Mouse (Mus musculus) liver, adult 2 months (tissue): ENCODE data around the gene Cckbr. TPM values are rescaled to one million over a fixed set of nuclear protein-coding genes. Genes with fewer than 3 reads are reported as not detected.

Experiments
- DNase-seq: peaks from one replicate; pipeline ENCODE4 v3.0.0-alpha.2; 2011; ENCODE audit warnings: low read depth, low spot score; ENCODE audit errors: extremely low read depth
- H3K27ac ChIP-seq: fragments of 200-500 bp; replicated peaks from 2 replicates; pipeline ENCODE4 v1.5.1; 2012; ENCODE audit warnings: low read depth, mild to moderate bottlenecking, control low read depth, inconsistent platforms, low read length; ENCODE audit not compliant: insufficient read depth
- H3K27me3 ChIP-seq: fragments of 200-500 bp; 2 replicates; pipeline ENCODE4 v1.6.1; 2012; ENCODE audit warnings: mild to moderate bottlenecking, moderate library complexity, low read length, inconsistent platforms; ENCODE audit not compliant: control insufficient read depth, insufficient read depth
- H3K36me3 ChIP-seq: fragments of 200-500 bp; 2 replicates; pipeline ENCODE4 v1.6.1; 2012; ENCODE audit warnings: low read length, inconsistent platforms; ENCODE audit not compliant: control insufficient read depth, insufficient read depth
- H3K4me1 ChIP-seq: fragments of 200-500 bp; 2 replicates; pipeline ENCODE4 v1.6.1; 2011; ENCODE audit warnings: low read length; ENCODE audit not compliant: control insufficient read depth, insufficient read depth
- H3K4me3 ChIP-seq: fragments of 200-500 bp; 2 replicates; pipeline ENCODE4 v1.5.1; 2011; ENCODE audit warnings: low read depth, mild to moderate bottlenecking, control low read depth, low read length, moderate library complexity; ENCODE audit not compliant: insufficient read depth
- H3K79me2 ChIP-seq: fragments of 200-500 bp; 2 replicates; pipeline ENCODE4 v1.6.1; 2012; ENCODE audit warnings: inconsistent platforms, mild to moderate bottlenecking, low read length, moderate library complexity; ENCODE audit not compliant: control insufficient read depth, insufficient read depth
- H3K9ac ChIP-seq: fragments of 200-500 bp; 2 replicates; pipeline ENCODE4 v1.6.1; 2012; ENCODE audit warnings: low read depth, mild to moderate bottlenecking, control low read depth, inconsistent platforms, low read length
- CTCF ChIP-seq: fragments of 200-500 bp; IDR thresholded peaks from 2 replicates; pipeline ENCODE4 v1.5.1; 2011; ENCODE audit warnings: low read depth, low read length, control low read depth
- POLR2A ChIP-seq: fragments of 200-500 bp; IDR thresholded peaks from 2 replicates; pipeline ENCODE4 v1.6.1; 2011; ENCODE audit warnings: low read length, control low read depth; ENCODE audit not compliant: insufficient read depth; ENCODE audit errors: extremely low read depth
- WGBS: fragments of 180-500 bp; shearing (Covaris S2); methylation state at CpG from one replicate; pipeline ENCODE4 v1.1.7; 2018; 5-methylcytosine and 5-hydroxymethylcytosine counted together
- polyA plus RNA-seq: library from polyadenylated mRNA; depleted of rRNA; stranded (reverse); fragments of >200 nt; gene quantifications from 2 replicates; pipeline ENCODE4 v1.2.3, GENCODE M21; 2012
- total RNA-seq: library from RNA; depleted of rRNA; stranded (reverse); fragments of >200 nt; gene quantifications from 2 replicates; pipeline ENCODE4 v1.2.3, GENCODE M21; 2014

Gene Cckbr
- total and polyA plus RNA-seq, 2 experiments: not detected

GRCm38 (mm10) chr7:105426051-105426450 is 520 bp downstream of the Cckbr start:
- Histone ChIP-seq H3K9ac (no peak overlapping the region), H3K79me2 (no peaks in the 10 kb centered on the region), H3K4me1 (no peaks in the 10 kb centered on the region), H3K27ac (no peak overlapping the region), H3K36me3 (no peaks in the 10 kb centered on the region), H3K4me3 (no peak overlapping the region), H3K27me3 (peaks cover 9% of the 10 kb centered on the region)
- DNase-seq: no peak
- 1% methylated on average over 11 of the region's 11 CpGs for WGBS
- TF ChIP-seq CTCF (no peak), POLR2A (no peak)

DNA sequence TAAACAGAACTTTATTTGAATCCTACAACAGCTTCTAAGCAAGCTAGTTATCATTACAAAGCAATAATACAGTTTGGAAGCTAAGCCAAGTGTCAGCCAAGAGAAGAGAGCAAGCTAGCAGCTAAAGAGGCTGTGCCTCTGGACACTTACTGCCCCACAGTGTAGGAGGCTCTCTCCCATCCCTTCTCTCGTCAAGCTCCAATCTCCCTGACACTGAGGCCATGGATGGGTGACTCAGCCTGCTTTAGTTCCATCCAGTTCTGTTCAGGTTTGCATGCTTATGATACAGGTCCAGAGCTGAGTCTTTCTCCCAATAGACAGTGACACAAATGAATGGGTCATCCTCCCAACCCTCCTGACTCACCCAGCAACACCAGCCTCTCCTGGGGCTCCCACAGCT is 6.5 kb downstream of the Cckbr start:
- DNase-seq: no peak
- no peak overlapping the region for H3K27ac ChIP-seq
- H3K4me3 ChIP-seq: no peak overlapping the region
- no peak overlapping the region for H3K9ac ChIP-seq
- H3K36me3 ChIP-seq: no peaks in the 10 kb centered on the region
- WGBS: 31% methylated on average over 1 of the region's 1 CpGs
- H3K79me2 ChIP-seq: no peaks in the 10 kb centered on the region
- no peaks in the 10 kb centered on the region for H3K27me3 ChIP-seq
- TF ChIP-seq POLR2A (no peak), CTCF (no peak)
- no peaks in the 10 kb centered on the region for H3K4me1 ChIP-seq

GRCm38 (mm10) chr7:105433859-105434258 is 8.3 kb downstream of the Cckbr start:
- Histone ChIP-seq H3K36me3 (no peaks in the 10 kb centered on the region), H3K9ac (no peak overlapping the region), H3K27me3 (no peaks in the 10 kb centered on the region), H3K4me3 (no peak overlapping the region), H3K27ac (no peak overlapping the region), H3K4me1 (no peaks in the 10 kb centered on the region), H3K79me2 (no peaks in the 10 kb centered on the region)
- no peak for DNase-seq
- WGBS: 83% methylated on average over 17 of the region's 17 CpGs
- TF ChIP-seq POLR2A (no peak), CTCF (no peak)

GRCm38 (mm10) chr7:105434798-105435197 is 9.3 kb downstream of the Cckbr start:
- no peak for DNase-seq
- Histone ChIP-seq H3K36me3 (no peaks in the 10 kb centered on the region), H3K4me1 (no peaks in the 10 kb centered on the region), H3K27me3 (no peaks in the 10 kb centered on the region), H3K4me3 (no peak overlapping the region), H3K79me2 (no peaks in the 10 kb centered on the region), H3K9ac (no peak overlapping the region), H3K27ac (no peak overlapping the region)
- 75% methylated on average over 22 of the region's 22 CpGs for WGBS
- TF ChIP-seq CTCF (no peak), POLR2A (no peak)

DNA sequence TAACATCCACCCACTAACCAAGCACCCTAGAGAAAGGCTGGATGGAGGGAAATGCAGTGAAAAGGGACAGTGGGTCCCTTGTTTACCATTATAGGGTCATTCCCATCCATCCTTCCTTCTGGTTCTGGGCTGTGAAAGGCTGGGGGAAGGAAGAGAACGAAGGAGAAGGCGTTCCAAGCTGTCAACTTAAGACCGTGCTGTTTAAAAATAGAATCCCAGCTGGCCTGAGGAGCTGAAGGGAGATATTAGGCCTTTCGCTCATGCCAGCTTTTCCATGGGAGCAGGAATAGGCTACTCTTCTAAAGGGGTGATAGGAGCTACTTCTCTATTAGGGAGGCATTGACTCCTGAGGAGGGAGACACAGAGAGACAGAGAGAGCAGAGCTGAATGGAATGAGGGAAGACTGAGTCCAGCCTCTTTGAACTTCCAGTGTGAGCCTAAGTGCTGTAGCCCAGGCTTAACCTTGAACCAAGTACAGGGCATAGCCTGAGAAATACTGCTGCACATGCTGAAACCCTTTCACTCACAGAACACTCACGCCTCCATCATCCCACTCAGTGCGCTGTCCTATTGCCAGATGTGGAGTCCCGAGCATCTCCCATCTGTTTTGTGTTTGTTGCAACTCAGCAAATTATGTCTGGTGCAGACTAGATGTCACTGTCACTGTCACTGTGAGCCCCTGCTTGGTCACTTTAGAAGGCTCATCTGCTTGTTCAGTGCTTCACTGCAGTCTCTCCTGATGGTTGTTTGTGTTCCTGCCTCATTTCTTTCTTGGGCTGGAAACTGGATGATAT is 12.6 kb downstream of the Cckbr start:
- H3K4me1 ChIP-seq: no peaks in the 10 kb centered on the region
- 80% methylated on average over 7 of the region's 7 CpGs for WGBS
- H3K9ac ChIP-seq: no peak overlapping the region
- no peaks in the 10 kb centered on the region for H3K27me3 ChIP-seq
- H3K27ac ChIP-seq: no peak overlapping the region
- H3K4me3 ChIP-seq: no peak overlapping the region
- DNase-seq: no peak
- H3K79me2 ChIP-seq: no peaks in the 10 kb centered on the region
- TF ChIP-seq POLR2A (no peak), CTCF (no peak)
- no peaks in the 10 kb centered on the region for H3K36me3 ChIP-seq

- no peaks in the 10 kb centered on the region for H3K79me2 ChIP-seq
- TF ChIP-seq CTCF (no peak), POLR2A (no peak)
- H3K27ac ChIP-seq: no peak overlapping the region
- H3K4me3 ChIP-seq: no peak overlapping the region
- H3K36me3 ChIP-seq: no peaks in the 10 kb centered on the region
- no peaks in the 10 kb centered on the region for H3K4me1 ChIP-seq
- H3K27me3 ChIP-seq: no peaks in the 10 kb centered on the region
- WGBS: 41% methylated on average over 4 of the region's 4 CpGs
- DNase-seq: no peak
- no peak overlapping the region for H3K9ac ChIP-seq
Observed at GRCm38 (mm10) chr7:105441426-105441825, 15.9 kb downstream of the Cckbr start.
